Mouse (Mus musculus): ENCODE measurements at regions not wholly inside any gene's neighbourhood (a gene's known extent, or its start where the extent isn't known, plus 50 kb on each side); places are given as distances from the start of the nearest gene placed in this dataset.

DNA sequence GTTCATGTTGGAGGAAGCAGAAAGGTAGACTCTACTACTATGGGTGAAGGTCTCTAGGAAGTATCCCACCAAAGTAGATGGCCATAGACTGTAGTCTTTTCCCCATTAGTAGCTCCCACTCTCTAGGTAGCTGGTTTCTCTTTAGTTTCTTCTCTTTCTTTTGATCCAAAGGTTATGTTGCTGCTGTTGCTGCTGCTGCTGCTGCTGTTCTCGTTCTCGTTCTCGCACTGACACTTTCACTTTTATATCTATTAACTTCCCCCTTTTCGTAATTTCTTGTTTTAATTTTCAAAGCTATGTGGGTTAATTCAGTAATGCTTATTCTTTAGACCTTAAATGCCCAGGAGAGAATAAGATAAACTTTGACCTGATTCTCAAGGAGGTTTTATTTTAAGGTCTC is 58.3 kb downstream of the Tmem100 start:
- no peak for DNase-seq

DNA sequence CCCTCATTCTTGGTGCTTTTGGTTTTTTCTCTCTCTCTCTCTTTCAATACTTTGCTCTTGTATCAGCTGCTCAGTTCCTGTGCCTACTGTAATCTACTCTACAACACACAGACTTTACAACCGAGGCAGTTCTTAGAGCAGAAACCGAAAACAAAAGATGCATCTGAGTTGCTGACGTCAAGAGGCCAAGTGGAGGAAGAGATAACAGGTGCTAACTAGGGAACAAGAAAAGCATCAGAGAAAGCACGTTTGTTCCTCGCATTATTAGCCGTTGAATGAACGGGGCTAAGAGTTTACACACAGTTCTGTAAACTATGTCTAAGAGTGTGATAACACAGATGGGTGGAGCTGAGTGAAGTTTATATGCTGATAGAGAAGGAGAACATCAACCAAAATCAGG is 63.9 kb downstream of the Tmem100 start:
- no peak for DNase-seq

DNA sequence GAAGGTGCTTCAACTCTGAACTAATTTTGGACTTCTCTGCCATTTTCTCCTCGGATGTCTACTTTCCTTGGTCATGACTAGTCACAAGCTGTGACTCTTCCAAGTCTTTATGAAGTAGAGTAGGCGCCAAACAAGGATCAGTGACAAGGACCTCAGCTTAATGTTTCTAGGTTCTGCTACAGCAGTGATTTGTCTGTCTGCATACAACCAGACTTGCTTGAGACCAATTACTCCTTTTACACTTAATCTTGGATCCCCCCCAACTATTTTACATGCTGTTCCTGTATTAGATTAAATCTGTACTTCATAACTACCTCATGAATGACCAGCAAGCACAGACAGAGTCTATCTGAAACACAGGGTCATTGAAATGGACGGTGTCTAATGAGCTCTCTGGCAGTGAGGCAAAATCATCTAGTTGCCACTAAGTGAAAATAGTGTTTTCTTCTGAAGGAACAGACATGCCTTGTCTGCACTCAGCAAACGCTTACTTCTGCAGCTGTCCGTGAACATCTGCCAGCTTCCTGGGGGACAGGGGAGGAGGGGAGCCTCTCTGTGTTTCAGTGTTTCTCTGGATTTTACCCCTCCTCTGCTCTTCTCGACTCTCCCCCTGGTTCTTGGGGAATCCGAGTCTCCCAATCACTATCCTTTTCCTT is 64.7 kb downstream of the Tmem100 start:
- peak; percentile 5 to 17 for DNase-seq

DNA sequence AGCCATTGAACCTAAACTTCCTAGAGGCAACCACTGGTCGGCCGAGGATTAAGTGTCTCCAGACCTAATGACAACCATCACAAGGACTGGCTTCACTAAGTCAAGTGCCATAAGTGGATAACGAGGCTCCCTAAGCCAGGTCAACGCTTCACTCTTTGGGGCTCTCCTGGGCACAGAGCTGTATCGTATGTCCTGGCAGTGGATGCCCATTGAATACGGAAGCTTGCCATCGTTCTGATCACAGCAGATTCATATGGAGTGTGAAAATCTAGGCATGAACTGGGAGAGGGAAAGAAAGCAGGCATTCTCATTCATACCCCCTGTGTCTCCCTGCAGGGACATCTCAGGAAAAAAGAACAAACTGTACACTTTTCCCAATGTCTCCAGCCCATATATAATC is 68.3 kb downstream of the Tmem100 start:
- DNase-seq, result no peak

DNA sequence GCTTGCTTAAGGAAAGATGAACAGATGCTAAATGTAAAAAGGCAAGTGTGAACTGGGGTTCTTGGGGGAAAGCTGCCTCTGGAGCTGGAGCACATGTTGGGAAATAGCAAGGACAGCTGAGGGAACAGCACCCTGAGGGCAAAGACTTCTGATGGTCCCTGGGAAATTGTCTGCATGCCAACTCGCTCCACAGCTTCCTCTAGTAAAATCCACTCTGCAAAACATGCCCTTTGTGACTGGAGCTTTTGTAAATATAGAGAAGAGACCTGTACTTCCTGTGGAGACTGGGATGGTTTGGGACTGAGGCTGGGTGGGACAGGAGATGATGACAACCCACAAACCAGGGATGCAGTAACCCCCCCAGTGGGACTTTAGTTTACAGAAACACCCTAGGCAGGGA is 69.0 kb downstream of the Tmem100 start:
- peak in 1 of 2 experiments; percentile 3 for DNase-seq

DNA sequence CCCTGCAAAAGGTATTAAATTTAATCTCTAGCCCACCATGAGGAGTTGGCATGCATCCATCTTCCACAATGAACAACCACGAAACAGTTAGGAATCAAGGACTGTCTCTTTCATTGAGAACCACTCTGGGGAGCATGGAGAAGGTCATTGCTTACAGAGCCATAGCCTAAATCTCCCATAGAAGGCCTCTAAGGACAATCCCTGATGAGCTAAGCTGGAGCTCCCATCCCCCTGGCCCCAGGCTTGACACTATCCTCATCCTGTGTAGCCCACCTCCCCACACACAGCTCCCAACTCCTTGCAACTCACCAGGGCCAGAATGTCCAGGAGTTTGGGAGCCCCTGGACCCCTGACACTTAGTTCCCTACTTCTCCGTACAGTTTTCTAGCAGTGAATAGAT is 70.0 kb downstream of the Tmem100 start:
- no peak for DNase-seq

DNA sequence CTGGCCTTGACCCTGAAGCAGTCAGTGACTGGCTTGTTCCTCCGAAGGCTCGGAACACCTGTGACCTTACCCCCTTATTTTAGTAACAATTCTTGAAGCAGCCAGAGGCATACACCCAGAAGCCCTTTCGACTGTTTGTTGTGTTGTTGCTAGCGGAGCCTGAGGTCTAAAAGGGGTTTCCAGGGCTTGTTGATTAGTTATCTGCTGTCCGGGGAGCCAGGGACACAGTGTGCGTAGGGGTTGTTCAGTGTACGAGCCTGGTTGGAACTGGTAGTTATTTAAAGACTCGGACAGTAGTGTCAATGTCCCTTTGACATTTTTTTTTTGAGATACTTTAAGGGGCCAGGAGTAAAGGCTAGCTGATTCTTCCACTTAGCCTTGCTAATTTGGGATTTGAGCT is 71.1 kb downstream of the Tmem100 start:
- no peak for DNase-seq

DNA sequence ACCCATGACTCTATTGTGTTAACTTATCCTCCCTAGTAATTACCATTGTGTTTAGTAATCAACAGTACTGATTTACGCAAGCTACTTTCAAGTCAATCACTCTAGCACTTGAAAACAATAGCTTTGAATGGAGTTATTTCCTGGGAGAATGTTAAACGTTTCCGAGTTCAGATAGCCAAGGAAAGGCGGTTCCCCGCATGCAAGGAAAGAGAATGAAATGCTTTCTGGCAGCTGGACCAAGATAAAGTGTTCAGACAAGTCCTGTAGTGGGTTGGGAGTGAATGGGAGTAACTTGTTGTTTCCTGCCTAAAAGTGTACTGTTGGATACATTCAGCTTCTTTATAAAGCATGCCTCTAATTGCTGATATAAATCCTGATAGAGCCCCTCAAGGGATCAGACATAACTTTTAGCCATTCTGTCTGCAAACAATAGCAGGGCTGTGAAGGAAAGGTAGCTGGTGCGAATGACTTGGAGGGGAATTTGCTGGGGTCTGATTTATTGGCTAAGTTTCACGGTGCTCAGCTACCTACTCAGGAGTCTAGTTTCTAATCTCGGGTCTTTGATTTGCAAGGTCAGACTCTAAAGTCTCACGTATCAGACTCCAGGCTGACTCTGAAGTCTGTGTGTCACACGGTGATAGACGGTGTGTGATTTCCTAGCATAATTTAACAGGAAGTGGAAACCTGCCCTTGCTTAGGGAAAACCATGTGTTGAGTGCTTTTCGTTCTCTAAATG is 76.1 kb downstream of the Tmem100 start:
- no peak for DNase-seq

DNA sequence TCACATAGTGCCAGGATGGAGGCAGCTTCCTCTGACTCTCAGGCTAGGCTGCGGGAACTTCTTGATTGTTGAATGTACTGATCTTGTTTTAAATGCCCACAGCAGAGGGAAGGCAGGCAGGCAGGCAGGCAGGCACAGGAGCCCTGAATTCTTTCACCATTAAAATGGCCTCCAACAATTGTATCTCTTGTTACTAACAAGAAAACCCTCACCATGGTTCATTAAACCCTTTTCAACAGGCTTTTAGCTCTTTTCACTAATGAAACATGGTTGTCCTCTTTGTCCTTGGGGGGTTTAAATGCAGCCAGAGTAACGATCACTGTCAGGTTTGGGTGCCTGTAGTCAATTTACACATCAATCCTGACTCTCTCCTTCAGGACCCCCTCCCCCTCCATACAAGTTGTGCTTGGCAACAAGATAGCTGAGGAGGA is 77.8 kb upstream of the Gm45716 start:
- no peak for DNase-seq

DNA sequence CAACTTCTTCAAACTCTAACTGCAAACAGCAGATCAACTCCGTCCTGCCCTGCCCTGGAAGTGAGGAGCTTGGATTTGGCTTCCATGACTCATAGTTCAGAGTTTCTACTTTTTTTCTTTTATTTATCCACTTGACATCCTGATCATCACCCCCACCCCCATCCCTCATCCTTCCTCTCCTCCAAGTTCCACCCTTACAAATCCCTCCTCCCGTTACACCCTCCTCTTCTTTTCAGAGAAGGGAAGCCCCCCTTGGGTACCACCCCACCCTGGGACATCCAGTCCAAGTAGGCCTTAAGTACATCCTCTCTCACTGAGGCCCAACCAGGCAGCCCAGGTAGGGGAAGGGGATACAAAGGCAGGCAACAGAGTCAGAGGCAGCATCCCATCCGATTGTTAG is 77.3 kb upstream of the Gm45716 start:
- DNase-seq, result no peak

DNA sequence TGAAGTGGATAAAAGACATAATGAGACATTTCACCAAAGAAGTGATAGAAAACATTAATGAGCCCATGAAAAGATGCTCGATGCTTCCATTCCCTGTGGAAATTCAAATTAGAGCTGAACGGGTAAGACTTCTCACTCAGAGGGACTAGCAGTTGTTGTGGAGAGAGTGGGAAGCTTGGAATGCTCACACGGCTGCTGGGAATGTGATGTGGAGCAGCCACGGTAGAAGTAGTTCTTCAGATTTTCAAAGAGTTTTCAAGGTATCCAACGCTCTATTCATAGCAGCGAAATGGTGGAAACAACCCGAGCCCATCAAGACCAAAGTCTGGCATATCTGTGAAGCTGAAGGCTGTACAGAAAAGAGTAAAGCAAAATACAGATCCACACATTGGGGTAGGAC is 75.3 kb upstream of the Gm45716 start:
- DNase-seq, result no peak

DNA sequence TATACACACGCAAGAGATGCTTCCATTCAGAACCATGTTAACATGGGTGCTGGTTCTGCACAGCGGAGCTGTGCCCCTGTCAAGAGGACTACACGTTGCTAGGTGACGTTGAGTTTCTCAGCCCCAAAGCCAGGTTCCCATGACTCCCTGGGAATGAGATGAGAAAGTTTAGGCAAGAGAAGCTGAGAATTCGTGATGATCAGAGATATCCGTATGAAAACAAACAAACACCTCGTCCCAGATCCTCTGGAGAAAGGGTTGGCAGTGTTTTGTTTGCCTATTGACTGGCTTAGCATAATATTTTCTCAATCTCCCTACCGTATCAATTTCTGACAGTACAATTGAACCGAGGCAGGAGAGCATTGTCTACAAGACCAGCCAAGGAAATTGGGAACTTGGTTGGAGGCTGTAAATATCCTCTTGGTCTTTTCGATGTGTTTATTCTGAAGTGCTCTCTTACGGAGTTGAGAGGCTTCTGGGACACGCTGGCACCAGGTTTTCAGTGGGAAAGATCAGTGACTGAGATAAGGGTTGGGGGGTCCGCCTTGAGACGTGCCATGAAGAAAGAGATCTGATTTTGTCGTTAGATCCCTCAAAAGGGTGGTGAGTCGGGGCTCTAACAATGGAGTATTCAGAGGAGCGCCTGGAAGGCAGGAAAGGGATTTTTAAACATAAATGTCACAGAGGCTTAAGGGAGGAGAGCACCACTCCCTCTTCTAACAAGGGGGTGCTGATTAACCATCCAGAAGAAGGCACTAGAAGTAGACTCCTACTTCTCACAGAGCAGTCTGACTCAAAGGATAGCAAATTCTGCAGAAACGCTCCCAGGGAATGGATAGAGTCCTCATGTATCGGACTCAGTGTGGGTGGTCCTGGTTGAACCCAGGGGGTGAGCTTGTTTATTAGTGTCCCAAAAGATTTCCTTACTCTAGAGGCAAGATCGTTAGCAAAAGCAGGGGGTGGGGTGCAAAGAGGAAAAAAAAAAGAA is 70.5 kb upstream of the Gm45716 start:
- DNase-seq, result no peak

DNA sequence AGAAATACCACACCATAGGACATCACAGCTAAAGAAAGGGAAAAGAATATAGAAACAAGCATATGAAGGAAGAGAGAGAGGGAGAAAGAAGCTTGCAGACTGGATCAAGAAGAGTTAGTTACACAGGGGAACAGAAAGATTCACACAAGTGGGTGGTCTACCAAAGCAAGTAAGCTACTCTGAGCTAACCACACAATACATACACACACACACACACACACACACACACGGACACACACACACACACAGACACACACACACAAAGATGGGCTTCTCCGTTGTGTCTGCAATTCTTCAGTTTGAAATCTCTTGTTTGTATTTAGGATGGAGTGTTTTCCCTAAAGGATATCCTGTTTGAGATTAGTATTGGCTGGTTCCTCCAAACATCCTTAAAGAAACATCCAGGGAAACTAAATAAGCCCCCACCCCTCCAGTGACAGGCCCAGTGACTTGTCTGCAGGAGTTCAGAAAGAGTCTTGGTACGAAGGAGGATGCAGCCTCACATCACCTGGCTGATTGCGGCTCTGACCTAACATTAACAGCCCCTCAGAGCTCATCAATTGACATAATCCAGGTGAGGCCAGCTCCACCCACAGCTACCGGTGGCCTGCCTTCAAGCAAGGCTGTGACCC is 69.7 kb upstream of the Gm45716 start:
- DNase-seq, result no peak

DNA sequence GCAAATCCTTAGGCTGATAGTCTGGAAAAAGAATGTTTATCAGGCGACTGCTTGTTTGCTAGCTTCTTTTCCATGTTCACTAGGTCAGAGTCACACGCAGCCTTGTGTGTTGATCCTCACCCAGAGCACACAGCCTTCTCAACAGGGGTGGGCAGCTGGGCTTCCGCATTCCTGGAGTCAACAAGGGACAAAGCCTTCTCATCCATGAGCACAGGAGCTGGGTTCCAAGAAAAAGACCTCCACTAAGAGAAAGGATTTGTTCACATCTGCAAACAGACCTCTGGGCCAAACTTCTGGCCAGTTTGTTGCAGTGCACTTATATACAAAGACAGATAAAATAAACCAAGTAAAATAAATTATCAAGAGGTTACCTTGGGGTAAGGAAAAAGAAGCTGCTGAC is 65.6 kb upstream of the Gm45716 start:
- DNase-seq, result no peak

DNA sequence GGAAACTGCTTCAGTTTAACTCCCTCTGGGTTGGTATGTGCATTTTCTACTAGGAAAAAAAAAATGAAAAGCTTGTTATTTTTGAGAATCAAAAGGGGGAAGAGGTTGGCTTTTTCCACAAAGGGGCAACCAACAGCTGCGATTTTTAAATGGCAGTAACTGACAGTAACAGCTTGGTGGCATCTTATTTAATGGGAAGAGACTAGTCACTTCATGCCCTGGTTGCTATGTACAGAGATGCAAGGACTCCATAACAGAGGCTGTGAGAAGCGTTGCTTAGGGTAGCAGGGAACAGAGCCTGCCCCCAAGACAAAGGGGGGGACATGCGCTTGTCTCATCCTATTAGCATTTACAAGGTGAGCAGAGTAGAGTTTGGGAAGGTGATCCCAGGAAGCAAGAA is 64.8 kb upstream of the Gm45716 start:
- no peak for DNase-seq

DNA sequence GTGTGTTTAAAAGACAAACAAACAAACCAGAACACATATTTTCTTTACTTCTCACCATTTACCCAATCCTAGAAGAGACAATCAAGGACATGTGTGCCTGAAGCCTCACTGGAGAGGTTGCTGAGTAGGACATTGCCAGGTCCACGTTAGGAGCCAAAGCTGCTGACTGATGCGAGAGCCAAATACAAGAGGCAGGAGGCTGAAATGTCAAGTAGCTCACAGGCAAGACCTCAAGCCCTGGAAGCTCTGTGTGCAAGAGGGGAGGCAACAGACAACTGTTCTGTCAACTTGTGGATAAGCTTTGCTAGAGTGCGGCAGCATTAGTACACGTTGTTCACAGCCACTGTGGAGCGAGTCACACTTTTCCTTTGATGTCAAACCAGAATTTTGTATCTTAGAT is 63.6 kb upstream of the Gm45716 start:
- peak; percentile 21 to 30 for DNase-seq

DNA sequence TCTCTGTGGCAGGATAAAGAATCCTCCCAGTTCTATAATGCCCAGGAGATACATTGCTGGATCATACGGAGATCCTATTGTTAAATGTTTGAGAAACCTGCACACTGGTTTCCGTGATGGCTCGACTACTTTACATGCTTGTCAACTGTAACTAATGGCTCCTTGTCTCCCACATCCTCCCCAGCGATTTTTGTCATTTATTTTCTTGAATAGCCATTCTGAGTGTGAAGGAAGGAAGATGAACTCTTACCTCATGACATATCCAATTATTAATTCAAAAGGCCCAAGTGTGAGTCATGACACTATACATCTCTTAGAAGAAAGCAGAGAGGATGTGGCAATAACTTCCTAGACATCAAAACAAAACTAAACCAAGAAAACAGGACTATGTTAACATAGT is 61.2 kb upstream of the Gm45716 start:
- DNase-seq, result no peak

DNA sequence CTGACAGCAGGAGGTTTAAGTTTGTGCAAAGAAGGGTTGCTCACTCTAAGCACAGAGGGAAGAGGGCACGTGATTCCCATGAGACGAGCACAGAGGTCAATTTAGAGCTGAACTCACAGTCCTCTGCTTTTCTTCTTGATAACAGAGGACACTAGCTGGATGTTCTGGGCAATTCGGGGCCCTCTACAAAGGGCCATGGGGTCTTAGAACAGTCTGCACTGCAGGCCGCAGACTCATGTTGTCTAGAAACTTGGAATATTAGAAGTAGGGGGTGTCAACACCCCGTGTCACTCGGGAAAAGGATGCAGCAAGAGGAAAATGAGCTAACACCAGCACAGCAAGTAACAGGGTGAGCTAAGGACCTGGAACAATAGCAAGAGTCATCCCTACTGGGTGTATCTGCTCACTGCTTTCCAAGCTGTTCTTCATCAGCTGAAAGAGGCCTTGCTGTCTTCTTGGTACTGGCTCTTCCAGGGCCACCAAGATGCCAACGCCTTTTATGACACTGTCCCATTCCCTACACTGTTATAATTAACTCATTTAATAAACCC is 58.5 kb upstream of the Gm45716 start:
- DNase-seq, result no peak

DNA sequence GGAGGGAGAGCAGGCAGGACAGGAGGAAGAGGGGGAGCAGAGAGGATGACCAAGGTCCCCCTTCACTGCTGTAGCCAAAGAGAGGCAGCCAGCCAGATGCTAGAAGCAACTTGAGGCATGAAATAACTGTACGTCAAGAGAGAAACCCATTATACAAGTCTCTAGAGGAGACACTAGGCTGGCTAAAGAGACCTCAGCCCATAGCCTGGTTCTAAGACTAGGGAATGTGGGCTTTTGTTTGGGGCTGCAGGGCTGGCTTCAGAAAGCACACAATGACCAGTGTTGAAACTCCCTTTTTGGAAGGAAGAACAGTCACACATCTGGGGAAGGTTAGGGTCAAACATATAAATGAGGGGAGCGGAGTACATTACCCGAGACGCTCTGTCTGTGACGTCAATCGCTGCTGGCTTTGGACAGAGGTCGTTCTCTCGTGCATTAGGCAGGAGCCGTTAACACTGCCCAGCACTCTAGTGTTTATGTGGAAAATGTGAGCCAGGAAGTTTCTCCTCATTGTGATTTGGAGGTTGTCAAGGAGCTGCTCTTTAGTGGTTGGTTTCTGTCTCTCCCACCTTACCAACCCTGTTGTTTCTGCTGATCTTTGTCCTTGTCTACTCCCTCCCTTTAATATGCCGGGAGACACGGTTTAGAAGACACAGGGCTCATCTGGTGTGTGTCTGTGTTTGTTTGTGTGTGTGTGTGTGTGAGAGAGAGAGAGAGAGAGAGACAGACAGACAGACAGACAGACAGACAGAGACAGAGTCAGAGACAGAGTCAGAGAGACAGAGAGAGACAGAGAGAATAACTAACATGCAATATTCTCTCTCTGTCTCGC is 57.5 kb upstream of the Gm45716 start:
- DNase-seq, result no peak

DNA sequence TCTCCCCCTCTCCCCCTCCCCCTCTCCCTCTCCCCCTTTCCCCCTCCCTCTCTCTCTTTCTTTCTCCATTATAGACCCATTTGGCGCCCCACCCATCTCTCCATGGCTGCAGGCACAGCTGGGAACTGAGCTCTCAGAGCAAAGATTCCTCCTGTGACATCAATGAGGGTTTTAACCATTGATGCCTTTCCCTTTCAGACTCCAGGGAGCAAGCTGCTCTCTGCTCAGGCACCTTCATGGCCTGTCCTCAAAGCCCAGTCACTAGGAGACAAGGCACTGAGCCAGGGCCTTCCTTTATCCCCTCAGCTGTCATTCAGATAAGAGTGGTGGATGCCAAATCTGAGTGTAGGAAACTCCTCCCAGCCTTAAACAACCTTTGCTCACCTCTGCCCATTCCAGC is 56.8 kb upstream of the Gm45716 start:
- DNase-seq, result peak; percentile 24 to 36

DNA sequence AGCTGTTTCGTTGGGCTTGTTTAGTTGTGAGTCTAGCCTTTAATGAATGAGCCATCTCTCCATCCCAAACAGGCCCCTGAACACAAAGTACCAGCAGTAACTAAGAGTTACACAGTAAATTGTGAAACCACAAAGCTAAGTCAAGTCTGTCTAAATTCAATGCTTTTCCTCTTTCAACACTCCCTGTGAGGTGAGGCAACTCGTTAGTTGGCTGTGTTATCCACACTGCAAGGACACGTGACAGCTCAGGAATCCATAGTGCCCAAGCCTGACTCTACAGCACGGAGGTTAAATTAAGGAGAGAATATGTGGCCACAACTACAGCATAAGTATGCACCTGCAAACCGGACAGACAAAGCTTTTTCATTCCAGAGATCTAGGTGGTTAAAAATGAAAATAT is 54.9 kb upstream of the Gm45716 start:
- no peak for DNase-seq

DNA sequence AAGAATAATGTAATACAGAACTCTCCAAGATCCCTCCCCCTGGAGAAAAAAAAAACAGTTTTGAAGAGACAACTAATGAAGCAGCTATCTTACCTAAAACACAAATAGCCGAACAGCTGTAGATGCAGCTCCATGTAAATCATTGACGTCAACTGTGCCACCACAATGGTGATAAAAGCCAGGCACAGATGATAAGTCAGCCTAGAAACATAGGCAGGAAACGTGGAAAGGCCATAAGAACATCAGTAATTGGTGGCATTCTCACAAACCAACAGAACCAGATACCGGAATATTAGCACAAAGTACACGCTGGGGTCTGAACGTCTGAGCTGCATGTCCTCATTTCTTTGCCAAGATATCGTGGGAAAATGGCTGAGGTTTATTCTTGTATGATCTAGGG is 51.2 kb upstream of the Gm45716 start:
- DNase-seq, result no peak

Measured in cerebellum, postnatal 14 days (tissue).